Mouse (Mus musculus): Measurements from ENCODE around the gene Calu. TPM values are rescaled to one million over a fixed set of nuclear protein-coding genes. Genes with fewer than 3 reads are reported as not detected.
A peak's percentile ranks its signal among the peaks of the same experiment; 100 is the strongest.
"Not testable (repeated sequence)": the region's sequence is repeated elsewhere in the genome, so short reads cannot be mapped to it uniquely, and the experiment has no call there.

Calu gene
- 100 to 1,000 TPM; 352 to 357 TPM for total RNA-seq (2021)

DNA sequence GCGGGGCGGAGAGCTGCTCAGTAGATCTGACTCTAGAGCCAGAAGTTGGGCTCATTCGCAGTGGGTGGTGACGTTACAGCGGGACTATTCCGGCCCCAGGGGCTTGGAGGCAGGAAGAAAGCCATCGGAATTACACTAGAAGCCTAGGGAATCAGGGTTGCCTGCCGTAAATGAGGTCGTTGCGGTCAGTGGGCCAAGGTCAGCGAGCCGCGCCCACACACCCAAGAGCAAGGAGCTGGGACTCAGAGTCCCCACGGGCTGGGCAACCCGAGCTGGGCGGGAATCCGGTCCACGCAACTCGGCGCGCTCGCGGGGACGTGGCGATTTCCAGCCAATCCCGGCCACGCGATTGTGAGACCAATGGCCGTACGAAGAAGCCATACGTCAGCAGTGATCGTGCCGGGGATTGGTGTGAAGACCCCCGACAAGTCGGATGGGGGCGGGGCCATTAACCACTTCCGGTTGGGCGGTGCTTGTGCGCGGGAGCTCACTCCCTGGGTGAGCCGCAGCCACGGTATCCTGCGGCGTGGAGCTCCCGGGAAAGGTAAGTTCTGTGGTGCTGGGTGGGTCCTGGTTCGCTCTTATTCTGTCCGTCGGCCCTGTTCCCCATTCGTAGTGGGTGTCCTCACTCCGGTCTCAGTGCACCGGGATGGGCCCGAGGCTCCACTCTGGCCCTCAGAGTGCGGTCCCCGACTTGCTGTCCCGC, at the start of gene Calu:
Gene Calu (plus strand): TSS at position 405 of the 706 bp plus-strand sequence.
- DNase-seq = peak; percentile 100

DNA sequence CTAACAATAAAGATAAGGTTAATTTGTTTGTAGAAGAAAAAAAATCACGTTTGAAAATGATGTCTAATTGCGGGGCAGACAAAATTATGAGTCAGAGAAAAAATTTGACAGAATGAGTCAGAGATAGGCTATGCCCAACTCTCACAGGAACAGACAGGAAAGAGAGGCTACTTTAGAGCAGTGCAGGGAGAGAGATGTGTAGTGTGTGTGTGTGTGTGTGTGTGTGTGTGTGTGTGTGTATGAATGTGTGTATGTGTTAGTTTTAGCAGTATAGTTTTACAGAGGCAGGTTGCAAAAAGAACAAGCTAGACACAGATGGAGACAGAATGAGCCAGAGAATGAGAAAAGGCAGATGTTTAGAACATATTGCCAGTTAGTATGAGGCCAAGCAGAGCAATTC, 48.8 kb upstream of the Calu start:
- no peak for DNase-seq

DNA sequence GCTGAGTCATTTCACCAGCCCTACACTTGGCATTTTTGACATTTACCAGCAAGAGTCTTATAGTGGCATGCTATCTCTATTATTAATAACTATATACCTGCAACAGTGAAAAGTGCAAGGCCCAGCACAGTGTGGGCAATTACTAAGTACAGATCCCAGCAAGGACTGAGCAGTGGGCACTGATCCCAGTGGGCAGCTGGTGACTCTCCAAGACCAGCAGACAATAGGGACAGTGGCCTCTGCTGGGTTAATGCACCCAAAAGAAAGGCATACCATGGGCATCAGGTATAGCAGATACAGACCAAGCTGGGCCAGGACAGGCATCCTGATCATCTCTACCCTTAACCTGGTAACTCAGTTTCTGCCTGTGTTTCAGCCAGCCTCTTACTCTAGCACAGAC, 44.6 kb upstream of the Calu start:
- DNase-seq = no peak

DNA sequence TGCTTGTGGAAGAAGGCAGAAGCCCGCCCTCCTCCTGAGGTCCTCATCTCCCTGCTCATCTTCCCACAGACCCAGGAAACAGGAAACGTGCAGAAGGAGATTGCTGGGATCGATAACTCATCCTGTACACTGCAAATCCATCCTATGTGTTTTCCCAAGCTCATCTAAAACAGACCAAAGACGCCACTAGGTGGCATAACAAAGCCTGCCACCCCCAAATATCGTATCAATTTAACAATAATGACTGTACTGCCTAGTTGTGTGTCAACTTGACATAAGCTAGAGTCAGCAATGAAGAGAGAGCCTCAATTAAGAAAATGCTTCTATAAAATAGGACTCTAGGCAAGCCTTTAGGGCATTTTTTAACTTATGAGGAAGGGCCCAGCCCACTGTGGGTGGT, 44.1 kb upstream of the Calu start:
- no peak for DNase-seq

DNA sequence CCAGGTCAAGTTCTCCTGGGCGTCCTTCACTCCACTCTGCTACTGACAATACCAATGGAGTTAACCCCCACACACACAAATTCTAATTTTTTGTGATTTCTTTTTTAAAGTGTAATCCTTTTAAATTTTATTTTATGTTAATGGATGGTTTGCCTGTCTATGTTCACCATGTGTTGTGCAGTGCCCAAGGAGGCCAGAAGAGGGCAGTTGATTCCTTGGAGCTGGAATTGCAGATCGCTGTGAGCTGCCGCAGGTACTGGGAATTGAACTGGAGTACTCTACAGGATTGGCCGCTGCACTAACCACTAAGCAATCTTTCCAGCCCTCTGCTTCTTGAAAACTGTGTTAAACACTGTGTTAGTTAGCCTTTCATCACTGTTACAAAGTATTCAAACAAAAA, 42.4 kb upstream of the Calu start:
- DNase-seq = no peak

DNA sequence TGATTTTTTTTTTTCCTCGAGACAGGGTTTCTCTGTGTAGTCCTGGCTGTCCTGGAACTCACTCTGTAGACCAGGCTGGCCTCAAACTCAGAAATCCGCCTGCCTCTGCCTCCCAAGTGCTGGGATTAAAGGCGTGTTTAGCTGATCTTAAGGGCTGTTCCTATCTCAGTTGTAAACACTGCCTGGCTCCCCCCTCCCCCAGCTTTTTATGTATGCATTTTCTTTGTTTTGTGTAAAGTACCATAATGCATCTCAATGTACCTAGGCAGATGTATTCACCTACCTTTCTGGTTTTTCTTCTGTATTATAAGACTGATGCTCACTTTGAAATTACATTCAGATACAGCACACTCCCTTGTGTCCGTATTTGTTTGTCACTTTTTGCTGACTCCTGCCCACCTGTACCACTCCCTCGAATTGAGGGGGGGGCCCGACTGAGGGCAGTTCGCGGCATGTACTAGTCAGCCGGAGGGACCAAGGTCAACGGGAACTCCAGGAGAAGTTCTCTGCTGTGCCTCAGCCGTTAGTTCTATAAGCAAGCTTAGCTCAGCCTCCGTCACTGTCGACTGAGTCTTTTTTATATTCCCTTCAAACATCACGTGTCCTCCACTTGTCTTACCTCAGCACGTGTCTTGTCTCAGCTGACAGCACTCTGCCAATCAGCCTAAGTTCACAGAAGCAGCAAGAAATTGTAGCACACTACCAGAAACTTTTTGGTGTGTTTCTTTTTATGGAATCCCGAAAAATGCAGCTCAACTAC, 38.8 kb upstream of the Calu start:
- DNase-seq = no peak

DNA sequence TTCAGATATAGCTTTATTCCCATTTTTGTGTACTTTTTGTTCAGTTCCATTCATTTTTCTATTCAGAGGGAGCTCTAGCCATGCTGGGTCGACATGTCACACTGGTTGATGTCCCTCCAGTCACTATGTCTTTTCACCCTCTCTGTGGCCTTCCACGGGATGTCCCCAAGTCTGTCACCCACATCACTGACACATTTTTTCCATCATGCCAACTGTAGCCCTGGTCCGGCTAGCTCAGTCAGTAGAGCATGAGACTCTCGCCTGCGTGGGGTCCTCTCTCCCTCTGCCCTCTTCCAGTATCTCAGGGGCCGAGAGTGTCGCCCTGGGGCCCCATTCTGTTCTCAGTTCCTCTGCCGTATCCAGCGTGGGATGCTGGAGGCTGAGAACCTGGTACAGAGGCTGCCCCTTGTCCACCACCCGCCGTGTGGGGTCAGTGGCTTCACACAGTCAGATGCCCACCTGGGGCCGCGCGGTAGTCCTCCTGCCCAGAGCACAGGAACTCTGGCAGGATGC, 34.1 kb upstream of the Calu start:
- DNase-seq = no peak

DNA sequence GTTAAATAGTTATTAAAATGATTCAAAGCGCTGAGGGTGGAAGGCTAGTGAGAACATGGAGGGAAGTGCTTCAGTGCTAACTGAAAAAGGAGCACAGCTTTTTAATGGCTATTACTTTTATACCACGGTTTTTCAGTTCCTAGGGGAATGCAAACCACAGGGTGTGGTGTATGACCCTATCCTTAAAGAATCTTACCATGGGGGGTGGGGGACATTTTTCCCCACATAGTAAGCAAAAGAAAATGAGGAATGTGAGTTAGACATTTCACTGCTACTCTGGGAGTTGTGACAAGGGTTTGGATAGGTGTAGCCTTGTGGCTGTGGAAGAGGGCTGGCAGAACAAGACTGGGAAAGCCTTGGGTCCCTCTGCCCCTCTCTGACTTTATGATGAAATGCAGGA, 30.6 kb upstream of the Calu start:
- DNase-seq = no peak

DNA sequence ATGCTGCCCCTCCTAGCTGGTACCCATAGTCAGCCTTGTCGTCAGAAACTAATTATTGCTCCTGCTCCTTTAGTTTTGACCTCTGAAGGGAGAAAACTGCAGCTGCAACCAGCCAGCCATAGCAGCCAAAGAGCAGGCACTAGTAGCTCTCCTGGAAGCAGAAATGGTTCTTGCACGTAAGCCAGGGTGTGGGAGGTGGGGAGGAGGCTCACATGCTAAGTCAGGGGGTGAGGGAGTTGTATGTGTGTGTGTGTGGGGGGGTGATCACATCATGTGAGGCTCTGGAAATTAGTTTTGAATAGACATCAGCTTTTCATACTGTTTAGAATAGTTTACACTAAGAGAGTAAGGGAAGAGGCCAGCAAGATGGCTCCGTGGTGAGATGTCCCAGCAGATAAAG, 29.9 kb upstream of the Calu start:
- no peak for DNase-seq

DNA sequence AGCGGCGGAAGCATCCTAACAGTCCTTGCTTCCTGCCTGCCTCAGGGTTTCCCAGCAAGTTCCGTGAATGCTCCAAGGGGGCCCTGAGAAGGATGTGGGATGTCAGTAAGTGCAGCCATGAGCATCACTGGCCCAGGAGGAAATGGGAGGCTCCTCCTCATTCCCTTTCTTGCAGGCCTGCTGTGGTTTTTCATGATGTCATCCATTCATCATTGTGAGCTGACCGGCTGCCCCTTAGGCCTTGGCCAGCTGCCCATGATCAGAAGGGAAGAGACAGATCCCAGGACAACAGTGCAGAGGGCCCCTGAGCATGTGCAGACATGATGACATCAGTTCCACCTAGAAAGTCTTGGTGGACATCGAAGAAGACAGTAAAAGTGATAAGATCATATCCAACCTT, 29.0 kb upstream of the Calu start, which contains the start of gene Fam71f1:
Gene Fam71f1 (plus strand): TSS at position 262 of the 400 bp plus-strand sequence.
- peak; percentile 77 for DNase-seq

DNA sequence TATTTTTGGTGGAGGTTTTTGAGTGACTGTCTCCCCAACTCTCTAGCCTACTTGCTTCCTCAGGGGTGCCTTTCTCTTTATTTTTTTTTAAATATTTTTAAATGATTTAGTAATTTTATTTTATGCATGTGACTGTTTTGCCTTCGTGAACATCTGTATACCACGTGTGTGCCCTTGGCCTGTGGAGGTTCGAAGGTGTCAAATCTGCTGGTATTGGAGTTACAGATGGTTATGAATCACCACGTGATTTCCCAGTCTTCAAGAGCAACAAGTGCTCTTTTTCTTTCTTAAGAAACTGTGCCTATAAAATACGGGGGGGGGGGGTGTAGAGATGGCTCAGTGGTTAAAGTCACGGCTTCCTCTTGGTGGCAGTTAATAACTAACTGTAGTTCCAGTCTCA, 26.3 kb upstream of the Calu start:
- DNase-seq = no peak

DNA sequence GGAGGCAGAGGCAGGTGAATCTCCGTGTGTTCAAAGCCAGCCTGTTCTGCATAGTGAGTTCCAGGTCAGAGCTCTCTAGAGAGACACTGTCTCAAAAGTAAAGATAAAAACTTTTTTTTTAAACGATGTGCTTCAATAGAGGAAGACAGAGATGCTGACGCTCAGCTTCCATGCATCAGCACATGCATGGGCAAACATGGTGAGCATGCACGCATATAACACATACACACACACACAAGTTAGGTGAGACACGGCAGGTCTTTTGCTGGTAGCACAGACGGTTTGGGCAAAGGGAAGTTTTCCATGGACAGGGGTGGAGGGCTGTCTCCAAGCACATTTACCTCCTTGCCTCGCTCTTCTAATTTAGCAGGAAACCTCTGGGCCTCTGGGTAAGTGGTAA, 25.7 kb upstream of the Calu start:
- DNase-seq = no peak

DNA sequence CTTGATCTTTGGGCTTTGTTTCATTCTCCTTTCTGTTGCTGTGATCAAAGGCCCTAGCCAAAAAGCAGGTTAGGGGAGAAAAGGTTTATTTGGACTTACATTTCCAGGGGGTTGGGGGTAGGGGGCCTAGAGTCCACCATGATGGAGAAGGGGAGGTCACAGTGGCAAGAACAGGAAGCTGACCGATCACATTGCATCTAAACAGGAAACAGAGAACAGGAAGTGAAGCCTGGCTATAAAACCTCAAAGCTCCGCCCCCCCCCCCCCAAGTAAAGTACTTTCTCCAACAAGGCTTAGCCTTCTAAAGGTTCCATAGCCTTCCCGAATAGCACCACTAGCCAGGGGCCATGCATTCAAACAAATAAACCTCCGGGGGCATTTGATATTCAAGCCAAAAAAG, 25.1 kb upstream of the Calu start:
- no peak for DNase-seq

DNA sequence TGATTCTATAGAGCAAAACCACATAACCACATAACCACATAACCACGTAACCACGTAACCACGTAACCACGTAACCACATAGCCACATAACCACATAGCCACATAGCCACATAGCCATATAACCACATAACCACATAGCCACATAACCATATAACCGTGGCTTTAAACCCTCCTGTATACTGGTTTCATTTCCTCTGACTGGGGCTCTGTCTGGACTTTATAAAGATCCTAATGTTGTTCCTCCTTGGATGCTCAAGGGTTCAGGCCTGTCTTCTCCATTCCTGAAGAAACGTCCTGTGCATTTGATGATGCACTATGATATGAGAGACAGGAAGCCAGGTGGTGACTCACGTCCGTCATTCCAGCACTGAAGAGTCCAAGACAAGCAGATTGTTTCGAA, 20.9 kb upstream of the Calu start:
- no peak for DNase-seq

DNA sequence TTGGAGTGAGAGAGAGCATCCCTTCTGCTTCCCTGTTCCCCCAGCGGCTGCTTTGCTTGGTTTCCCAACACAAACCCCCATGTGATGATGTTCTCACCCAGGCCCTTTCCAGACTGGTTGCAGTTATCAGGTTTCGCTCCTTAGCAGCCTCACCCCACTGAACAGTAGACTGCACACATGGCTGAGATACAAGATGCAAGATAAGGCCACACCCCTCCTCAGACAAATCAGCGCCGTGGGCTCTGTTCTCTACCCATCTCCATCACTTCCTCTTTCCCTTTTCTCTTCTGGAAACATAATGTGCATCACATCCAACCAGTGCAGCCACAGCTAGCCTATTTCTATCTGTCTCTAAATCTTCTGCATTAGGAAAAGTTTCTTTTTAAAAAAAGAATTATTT, 18.4 kb upstream of the Calu start:
- no peak for DNase-seq

DNA sequence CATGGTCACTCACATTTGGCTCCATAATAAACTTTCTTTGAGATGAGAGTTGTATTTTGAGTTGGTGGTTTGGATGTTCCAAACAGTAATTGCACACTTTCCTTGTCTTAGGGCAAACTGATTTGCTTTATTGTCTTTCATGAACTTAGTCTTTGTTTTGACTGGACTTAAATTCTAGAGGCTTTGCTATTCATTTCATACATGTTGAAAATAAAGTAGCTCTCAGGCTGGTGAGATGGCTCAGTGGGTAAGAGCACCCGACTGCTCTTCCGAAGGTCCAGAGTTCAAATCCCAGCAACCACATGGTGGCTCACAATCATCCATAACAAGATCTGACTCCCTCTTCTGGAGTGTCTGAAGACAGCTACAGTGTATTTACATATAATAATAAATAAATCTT, 1.4 kb upstream of the Calu start:
- DNase-seq = not testable (repeated sequence)

DNA sequence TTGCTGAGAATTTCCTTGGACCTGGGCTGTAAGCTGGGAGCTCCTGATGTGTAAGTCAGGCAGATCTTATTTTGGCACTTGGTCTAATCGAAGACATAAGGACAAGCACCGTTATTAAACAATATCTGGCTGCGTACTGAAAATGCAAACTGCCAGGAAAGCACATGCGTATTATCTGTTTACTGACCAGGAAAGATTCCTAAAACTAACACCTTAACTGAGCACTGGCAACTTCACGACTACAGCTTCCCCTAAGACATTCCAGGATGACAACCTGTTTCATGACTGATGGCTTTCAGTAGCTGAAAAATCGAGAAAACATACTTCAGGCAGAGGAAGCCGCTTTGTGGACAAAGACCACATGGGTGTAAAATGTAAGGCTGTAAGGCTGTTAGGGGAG, 680 bp upstream of the Calu start:
- DNase-seq = no peak

DNA sequence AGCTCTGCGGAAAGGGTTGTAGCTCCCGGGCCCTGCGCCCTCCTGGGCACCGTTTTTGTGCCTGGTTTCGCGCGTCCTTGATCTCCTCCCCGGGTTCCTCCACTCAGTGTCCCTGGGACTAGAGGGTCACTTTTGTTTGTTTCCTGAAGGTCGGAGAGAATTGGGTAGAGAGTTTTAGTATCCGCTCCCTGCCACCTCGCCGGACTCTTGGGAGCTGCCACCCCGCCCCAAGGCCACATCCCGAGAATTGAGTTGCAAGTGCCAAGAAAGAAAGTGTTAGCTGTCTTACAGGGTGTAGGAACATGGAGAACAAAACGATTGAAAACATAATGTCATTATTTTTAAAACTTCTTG, 479 bp downstream of the Calu start:
- no peak for DNase-seq

DNA sequence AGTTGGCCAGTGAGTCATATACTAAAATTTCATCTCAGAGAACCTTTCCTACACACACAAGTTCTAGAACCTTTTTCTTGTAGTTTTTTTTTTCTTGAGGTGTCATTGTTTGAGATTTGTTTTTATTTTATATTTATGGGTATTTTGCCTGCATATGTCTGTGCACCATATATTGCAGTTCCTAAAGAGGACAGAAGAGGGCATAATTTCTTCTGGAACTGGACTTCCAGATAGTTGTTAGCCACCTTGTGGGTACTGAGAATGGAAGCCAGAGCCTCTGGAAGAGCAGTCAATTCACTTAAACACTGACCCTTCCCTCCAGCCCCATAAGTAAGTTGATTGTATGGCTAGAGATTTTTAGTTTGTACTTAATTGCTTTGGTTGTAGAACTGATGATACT, 3.7 kb downstream of the Calu start:
- no peak for DNase-seq

DNA sequence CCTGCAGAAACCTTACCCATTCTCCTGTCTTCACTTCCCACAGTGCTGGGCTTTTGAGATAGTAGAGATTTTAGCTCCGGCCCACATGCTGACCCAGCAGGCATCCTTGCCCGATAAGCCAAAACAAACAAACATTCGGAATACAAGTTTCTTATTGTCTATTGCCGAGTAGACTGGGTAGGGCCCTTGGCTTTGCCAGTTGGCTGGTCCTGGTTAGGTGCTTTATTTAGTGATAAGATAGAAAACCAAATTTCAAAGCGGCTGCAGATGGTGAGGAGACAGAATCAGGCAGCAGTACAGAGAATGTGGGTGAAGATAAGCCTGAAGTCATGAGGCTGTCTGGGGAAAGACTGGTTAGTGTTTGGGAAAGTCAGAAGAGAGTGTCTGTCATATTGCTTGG, 4.9 kb downstream of the Calu start:
- no peak for DNase-seq

DNA sequence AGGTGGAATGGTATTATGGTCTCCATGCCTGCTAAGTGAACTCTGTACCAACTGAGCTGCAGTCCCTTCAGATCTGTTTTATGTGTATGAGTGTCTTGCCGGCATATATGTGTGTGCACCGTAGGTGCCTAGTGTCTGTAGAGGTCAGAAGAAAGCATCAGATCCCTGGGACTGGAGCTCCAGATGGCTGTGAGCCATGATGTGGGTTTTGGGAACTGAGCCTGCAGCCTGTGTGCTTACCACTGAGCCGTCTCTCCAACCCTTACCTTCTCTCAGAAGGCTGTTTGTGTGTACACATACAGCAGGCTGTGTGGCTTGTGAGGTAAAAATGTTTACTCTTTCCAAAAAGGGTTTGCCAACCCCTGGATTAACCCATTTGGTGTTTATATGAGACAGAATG, 11.5 kb downstream of the Calu start:
- DNase-seq = no peak

DNA sequence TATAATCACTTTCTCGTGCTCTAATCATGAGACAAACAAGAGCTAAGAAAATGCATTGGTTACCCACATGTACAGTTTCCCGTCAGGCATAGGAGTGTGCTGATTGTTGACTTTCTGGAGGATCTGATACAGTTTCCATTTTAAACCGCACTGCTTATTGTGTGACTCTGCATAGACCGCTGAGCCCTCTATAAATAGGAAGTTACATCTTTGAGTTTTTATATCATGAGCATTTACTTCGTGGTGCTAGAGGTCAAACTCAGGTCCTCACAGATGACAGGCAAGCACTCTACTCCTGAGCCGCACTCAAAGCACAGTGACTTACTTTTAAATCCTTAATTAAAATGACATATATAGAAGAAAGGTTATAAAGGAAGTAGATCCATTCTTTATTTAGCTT, 12.3 kb downstream of the Calu start:
- no peak for DNase-seq

DNA sequence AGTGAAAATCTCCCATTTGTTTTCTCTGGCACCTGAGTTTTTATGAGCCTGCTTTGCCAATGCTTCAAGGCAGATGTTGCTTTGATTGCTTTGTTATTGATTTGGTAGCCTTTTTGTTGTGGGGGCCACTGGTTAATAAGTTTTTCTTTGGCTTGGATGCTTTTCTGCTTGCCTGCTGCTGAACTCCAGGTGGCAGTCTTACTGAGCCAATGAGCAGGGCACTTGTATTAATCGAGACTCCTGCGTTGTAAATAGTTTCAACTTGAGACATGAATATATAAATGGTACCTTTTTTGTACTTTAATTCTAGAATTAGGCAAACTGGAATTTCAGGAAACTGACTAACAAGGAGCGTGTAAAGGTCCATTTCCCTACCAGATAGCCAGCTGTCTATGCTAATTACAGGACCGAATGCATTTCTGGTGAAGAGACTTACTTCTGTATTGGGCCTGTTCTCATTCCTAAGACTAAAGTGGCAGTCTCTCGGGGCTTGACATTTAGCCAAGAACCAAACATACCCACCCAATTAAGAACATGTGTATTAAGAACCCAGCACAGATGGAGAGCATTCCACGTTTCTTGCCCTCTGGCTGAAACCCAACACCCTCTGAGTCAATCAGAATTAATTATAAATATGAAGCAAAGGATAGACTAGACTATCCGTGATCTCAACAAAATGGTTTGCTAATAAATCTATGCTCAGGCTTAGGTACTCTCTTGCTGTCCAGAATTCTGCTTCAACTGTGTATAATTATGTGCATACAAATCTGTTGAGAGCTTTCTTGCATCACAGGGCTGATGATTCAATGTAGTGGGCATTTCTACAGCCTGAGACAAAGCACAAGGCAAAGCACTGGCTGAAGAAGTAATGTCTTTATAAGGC, 14.6 kb downstream of the Calu start:
- DNase-seq = no peak
